Mouse (Mus musculus): ENCODE data around the gene Ppp4r4.
"Not testable (repeated sequence)": the region's sequence is repeated elsewhere in the genome, so short reads cannot be mapped to it uniquely, and the experiment has no call there.

The Ppp4r4 gene

GRCm38 (mm10) chr12:103532649-103533395, 739 bp downstream of the Ppp4r4 start:
- DNase-seq (ENCODE audit: low spot score in 2 of 2), result peak in 1 of 2 experiments; percentile 24

- no peak for DNase-seq (ENCODE audit: low spot score in 2 of 2)
Observed at GRCm38 (mm10) chr12:103540429-103540828, 8.3 kb downstream of the Ppp4r4 start.

- DNase-seq (ENCODE audit: low spot score in 2 of 2), result no peak
Observed at GRCm38 (mm10) chr12:103543351-103543750, 11.3 kb downstream of the Ppp4r4 start.

GRCm38 (mm10) chr12:103544213-103544612, 12.1 kb downstream of the Ppp4r4 start:
- DNase-seq (ENCODE audit: low spot score in 2 of 2), result no peak

DNA sequence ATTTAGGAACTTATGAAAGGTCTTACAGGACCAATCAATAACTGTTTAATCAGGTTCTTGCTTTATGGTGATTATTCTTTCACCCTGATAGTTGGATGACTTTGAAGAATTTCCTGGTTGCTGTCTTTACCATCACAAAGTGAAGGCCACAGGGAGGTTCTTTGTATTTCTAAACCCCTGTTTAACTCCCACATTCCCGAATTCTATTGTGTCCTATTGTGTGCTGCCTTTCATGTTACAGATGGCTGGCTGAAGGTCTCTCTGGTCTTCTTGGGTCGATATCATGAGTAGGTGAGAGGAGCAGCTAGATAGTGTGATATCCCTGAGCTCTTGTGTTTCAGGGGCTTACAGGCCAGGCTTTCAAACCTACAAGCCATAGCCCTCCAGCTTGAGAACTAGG, 15.4 kb downstream of the Ppp4r4 start:
- DNase-seq (ENCODE audit: low spot score in 2 of 2), result no peak

- DNase-seq (ENCODE audit: low spot score in 2 of 2), result no peak
Observed at GRCm38 (mm10) chr12:103548526-103548925, 16.4 kb downstream of the Ppp4r4 start.

GRCm38 (mm10) chr12:103550047-103550446, 18.0 kb downstream of the Ppp4r4 start:
- no peak for DNase-seq (ENCODE audit: low spot score in 2 of 2)

- no peak for DNase-seq (ENCODE audit: low spot score in 2 of 2)
Observed at GRCm38 (mm10) chr12:103551422-103551821, 19.3 kb downstream of the Ppp4r4 start.

DNA sequence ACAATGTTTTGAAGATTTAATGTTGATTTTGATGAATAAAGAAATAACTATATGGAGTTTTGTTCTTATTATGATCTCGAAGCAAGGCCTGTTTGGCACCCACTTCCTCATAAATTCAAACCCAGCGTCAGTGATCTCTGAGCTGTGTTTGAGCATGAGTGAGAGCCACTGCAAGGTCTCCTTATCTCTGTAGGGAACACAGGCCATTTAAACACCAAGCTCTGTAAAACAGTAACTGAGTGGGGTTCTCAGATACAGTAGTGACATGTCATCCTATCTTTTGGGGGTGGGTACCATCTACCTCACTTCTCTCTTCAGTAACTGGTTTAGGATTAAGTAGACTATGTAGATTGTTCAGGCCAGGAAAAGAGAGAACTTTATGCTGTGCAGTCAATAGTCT, 20.4 kb downstream of the Ppp4r4 start:
- DNase-seq (ENCODE audit: low spot score in 2 of 2), result no peak

DNA sequence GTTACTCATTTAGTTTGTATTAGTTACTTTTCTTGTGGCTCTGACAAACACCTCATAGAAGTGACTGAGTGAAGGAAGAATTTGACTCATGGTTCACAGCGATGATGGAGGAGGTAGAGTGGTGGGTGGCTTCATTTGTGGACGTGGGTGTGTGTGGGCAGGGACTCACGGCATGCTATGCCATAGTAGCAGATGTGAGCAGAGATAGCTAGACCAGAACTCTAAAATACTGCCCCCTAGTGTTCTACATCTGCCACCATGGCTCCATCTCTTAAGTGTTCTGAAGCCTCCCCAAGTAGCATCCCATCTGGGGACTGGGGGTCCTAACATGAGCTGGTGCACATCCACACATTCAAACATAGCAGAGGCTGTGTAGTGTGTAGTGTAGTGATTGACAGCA, 21.4 kb downstream of the Ppp4r4 start:
- no peak for DNase-seq (ENCODE audit: low spot score in 2 of 2)

- no peak for DNase-seq (ENCODE audit: low spot score in 2 of 2)
Observed at GRCm38 (mm10) chr12:103556856-103557255, 24.8 kb downstream of the Ppp4r4 start.

DNA sequence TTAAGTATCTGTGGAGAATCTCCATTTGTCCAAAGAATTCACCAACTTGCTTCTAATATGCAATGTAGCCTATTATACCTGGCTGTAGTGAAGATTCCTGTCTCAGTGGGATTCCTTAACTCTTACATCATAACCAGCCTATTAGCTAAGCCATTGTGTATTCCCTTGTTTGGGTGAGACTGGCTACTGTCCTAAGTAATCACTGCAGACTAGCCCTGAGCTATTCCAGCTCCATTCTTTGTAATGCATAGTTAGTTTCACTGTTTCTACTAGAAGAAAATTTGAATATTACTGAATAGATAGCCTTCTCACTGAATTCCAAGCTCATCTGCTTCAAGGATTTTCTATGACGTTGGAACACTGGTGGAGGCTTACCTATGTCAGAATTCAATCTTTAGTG, 32.6 kb downstream of the Ppp4r4 start:
- DNase-seq (ENCODE audit: low spot score in 2 of 2), result no peak

GRCm38 (mm10) chr12:103565151-103565550, 33.1 kb downstream of the Ppp4r4 start:
- DNase-seq (ENCODE audit: low spot score in 2 of 2), result no peak

- no peak for DNase-seq (ENCODE audit: low spot score in 2 of 2)
Observed at GRCm38 (mm10) chr12:103567129-103567528, 35.0 kb downstream of the Ppp4r4 start.

- no peak for DNase-seq (ENCODE audit: low spot score in 2 of 2)
Observed at GRCm38 (mm10) chr12:103569690-103570089, 37.6 kb downstream of the Ppp4r4 start.

DNA sequence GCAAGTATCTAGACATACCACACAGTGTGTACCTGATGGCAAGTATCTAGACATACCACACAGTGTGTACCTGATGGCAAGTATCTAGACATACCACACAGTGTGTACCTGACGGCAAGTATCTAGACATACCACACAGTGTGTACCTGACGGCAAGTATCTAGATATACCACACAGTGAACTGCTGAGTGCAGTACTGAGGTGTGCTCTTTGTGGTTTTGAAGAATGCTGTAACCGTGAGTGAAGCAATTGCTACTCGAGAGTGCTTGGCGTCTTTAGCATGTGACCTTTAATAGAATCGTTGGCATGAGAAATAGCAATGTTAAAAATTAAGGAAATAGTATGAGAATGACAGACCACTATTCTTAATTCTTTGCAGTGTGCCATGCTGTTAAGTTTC, 46.1 kb downstream of the Ppp4r4 start:
- DNase-seq (ENCODE audit: low spot score in 2 of 2), result not testable (repeated sequence)

- no peak for DNase-seq (ENCODE audit: low spot score in 2 of 2)
Observed at GRCm38 (mm10) chr12:103583771-103584170, 51.7 kb downstream of the Ppp4r4 start.

- DNase-seq (ENCODE audit: low spot score in 2 of 2), result no peak
Observed at GRCm38 (mm10) chr12:103598411-103598810, 66.3 kb downstream of the Ppp4r4 start.

GRCm38 (mm10) chr12:103600364-103600763, 68.3 kb downstream of the Ppp4r4 start:
- no peak for DNase-seq (ENCODE audit: low spot score in 2 of 2)

- no peak for DNase-seq (ENCODE audit: low spot score in 2 of 2)
Observed at GRCm38 (mm10) chr12:103601839-103602238, 69.8 kb downstream of the Ppp4r4 start.

DNA sequence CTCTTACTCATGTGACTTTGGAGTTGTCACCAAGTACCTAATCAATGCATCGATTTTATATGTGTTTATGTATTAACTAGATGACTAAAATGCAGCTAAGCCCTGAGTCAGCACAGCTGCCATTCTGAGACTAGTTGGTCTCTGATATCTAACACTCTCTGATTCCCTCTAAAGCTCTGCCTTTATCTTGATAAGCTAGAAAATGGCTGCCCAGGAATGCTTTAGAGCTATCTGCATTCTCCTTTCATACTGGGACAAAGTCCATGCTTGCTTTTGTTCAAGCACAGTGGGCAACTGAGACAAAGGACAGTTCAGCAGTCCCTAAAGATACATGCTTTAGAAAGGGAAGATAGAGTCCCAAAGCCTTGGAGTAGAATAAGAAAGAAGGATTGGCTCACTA, 83.1 kb downstream of the Ppp4r4 start:
- no peak for DNase-seq (ENCODE audit: low spot score in 2 of 2)

- no peak for DNase-seq (ENCODE audit: low spot score in 2 of 2)
Observed at GRCm38 (mm10) chr12:103615734-103616133, 83.7 kb downstream of the Ppp4r4 start.

DNA sequence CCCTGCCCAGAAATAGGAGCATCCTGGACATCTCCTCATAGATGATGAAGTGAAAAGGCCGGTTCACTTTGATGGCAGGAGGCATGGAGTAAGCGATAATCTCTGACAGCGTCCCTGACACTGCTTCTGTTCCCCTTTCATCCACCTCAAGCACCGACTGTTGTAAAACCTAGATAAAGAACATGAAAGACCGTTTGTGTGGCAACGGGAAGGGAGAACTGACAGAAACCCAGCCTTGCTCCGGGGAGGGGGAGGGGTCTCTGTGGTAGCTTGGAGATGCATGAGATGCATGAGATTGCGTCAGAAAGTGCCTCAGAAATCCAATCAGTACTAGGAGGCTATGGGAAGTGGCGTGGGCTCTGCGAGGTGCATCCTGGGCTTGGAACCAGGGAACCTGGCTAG, 84.8 kb downstream of the Ppp4r4 start:
- no peak for DNase-seq (ENCODE audit: low spot score in 2 of 2)

DNA sequence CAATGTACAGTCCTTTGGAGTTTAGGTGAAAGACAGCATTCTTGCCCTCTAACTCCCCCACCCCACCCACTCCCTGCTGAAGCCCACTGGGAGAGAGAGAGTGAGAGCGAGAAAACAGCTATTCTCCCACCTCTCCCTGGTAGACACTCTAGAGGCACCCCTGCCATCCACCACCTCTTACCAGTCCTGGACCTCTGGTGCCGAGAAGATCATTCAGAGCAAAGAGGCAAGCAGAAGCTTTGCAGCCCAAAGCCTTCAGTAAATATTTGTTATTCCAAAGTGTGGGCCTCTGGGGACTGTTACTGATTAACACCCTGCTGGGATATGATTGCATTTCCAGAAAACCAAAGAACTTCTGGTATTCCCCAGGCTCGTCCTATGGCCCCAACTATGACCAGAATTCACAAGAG, 99.1 kb downstream of the Ppp4r4 start, which contains the start of gene Serpina10:
Gene Serpina10, minus strand, starts transcription at position 242 of the 410 bp plus-strand sequence.
- no peak for DNase-seq (ENCODE audit: low spot score in 2 of 2)
